Comparison of ENCODE assay signal across 8 mouse cellular contexts in genomic region chr7:98655681-98656530, GRCm38 (mm10). TPM values are rescaled to one million over a fixed set of nuclear protein-coding genes. Genes with fewer than 3 reads are reported as not detected.
DNase-seq lines count a peak whose midpoint lies in the region; ATAC-seq and TF ChIP-seq lines count a peak whose summit lies in the region.

No protein-coding gene starts in this region.

- peaks cover 20% of the 10 kb centered on the region for H3K36me3 ChIP-seq in embryonic facial prominence, embryonic 12.5 days
- no peaks in the 10 kb centered on the region for H3K36me3 ChIP-seq in kidney, adult 2 months (ENCODE audit: control insufficient read depth, insufficient read depth, low read length)
- H3K36me3 ChIP-seq in limb, embryonic 11.5 days (ENCODE audit: control insufficient read depth, insufficient read depth, low read length), result no peaks in the 10 kb centered on the region
- peaks cover 11% of the 10 kb centered on the region for H3K36me3 ChIP-seq in midbrain, embryonic 13.5 days

- TF ChIP-seq POLR2A in kidney, adult 2 months (IDR thresholded peaks at IDR 0.05; ENCODE audit: low read depth, low read length), result no peak

- H3K27ac ChIP-seq in embryonic facial prominence, embryonic 12.5 days, result peak overlapping the region; percentile 96
- peak overlapping the region; percentile 63 for H3K27ac ChIP-seq in kidney, adult 2 months (ENCODE audit: insufficient read depth, low read depth, low read length)
- H3K27ac ChIP-seq in limb, embryonic 11.5 days (replicated peaks; ENCODE audit: low read depth, low read length), result peak overlapping the region; percentile 76
- peak overlapping the region; percentile 96 for H3K27ac ChIP-seq in midbrain, embryonic 13.5 days

- 1% methylated on average over 71 of the region's 74 CpGs for WGBS in embryonic facial prominence, embryonic 12.5 days
- WGBS in kidney, adult 2 months, result under 1% methylated on average over 74 of the region's 74 CpGs
- WGBS in limb, embryonic 11.5 days, result under 1% methylated on average over 73 of the region's 74 CpGs
- WGBS in midbrain, embryonic 13.5 days, result 1% methylated on average over 53 of the region's 74 CpGs

- peak; percentile 74 for ATAC-seq in embryonic facial prominence, embryonic 12.5 days (ENCODE audit: insufficient number of reproducible peaks, insufficient read depth, low FRiP score, low TSS enrichment)
- ATAC-seq in limb, embryonic 11.5 days (ENCODE audit: insufficient number of reproducible peaks, low FRiP score, low TSS enrichment, low read depth), result peak; percentile 53
- peak; percentile 87 for ATAC-seq in midbrain, embryonic 13.5 days

- TF ChIP-seq CTCF in kidney, adult 2 months (conservative IDR thresholded peaks at IDR 0.05; ENCODE audit: insufficient read depth, insufficient read length, low read depth, low read length), result 0 out of 2 replicates have a peak, but pooled peaks have one; percentile 13

- H3K27me3 ChIP-seq in embryonic facial prominence, embryonic 12.5 days, result no peaks in the 10 kb centered on the region
- no peaks in the 10 kb centered on the region for H3K27me3 ChIP-seq in kidney, adult 2 months (replicated peaks; ENCODE audit: control insufficient read depth, insufficient read depth, low read length)
- no peaks in the 10 kb centered on the region for H3K27me3 ChIP-seq in limb, embryonic 11.5 days (ENCODE audit: control insufficient read depth, insufficient read depth, low read length)
- H3K27me3 ChIP-seq in midbrain, embryonic 13.5 days, result no peaks in the 10 kb centered on the region

- DNase-seq in 3T3-L1 (ENCODE audit: low read depth, low spot score), result peak; percentile 85
- DNase-seq in adrenal gland, postnatal 36 days, result peak; percentile 87
- peak; percentile 83 to 88 for DNase-seq in heart, adult 18-20 months
- DNase-seq in kidney, adult 2 months, result peak; percentile 84
- peak; percentile 80 for DNase-seq in limb, embryonic 11.5 days (ENCODE audit: low spot score)
- DNase-seq in spleen, adult 12 weeks (ENCODE audit: low spot score), result peak; percentile 72

- H3K4me3 ChIP-seq in embryonic facial prominence, embryonic 12.5 days, result peak overlapping the region; percentile 95
- peak overlapping the region; percentile 72 for H3K4me3 ChIP-seq in kidney, adult 2 months (ENCODE audit: insufficient read depth, low read depth, low read length)
- peak overlapping the region; percentile 87 for H3K4me3 ChIP-seq in limb, embryonic 11.5 days (ENCODE audit: low read depth, low read length)
- peak overlapping the region; percentile 86 for H3K4me3 ChIP-seq in midbrain, embryonic 13.5 days (replicated peaks)

- peak overlapping the region; percentile 67 for H3K4me2 ChIP-seq in embryonic facial prominence, embryonic 12.5 days (replicated peaks)
- peak overlapping the region; percentile 56 for H3K4me2 ChIP-seq in limb, embryonic 11.5 days (ENCODE audit: low read depth, severe bottlenecking)
- H3K4me2 ChIP-seq in midbrain, embryonic 13.5 days (replicated peaks), result peak overlapping the region; percentile 77

- no peaks in the 10 kb centered on the region for H3K9me3 ChIP-seq in embryonic facial prominence, embryonic 12.5 days
- H3K9me3 ChIP-seq in limb, embryonic 11.5 days (ENCODE audit: control insufficient read depth, low read length), result no peaks in the 10 kb centered on the region
- H3K9me3 ChIP-seq in midbrain, embryonic 13.5 days, result no peaks in the 10 kb centered on the region

- peak overlapping the region; percentile 78 for H3K9ac ChIP-seq in embryonic facial prominence, embryonic 12.5 days
- peak overlapping the region; percentile 86 for H3K9ac ChIP-seq in limb, embryonic 11.5 days (ENCODE audit: low read length)
- H3K9ac ChIP-seq in midbrain, embryonic 13.5 days (replicated peaks), result peak overlapping the region; percentile 89

- H3K4me1 ChIP-seq in embryonic facial prominence, embryonic 12.5 days, result peaks cover 18% of the 10 kb centered on the region; the same call in 1 of the 2 replicates
- H3K4me1 ChIP-seq in kidney, adult 2 months (ENCODE audit: control insufficient read depth, insufficient read depth, low read length), result no peaks in the 10 kb centered on the region; the same call in 1 of the 2 replicates
- H3K4me1 ChIP-seq in limb, embryonic 11.5 days (ENCODE audit: control insufficient read depth, insufficient read depth, low read length), result peaks cover 5% of the 10 kb centered on the region; the same call in 1 of the 2 replicates
- peaks cover 44% of the 10 kb centered on the region for H3K4me1 ChIP-seq in midbrain, embryonic 13.5 days (replicated peaks)

RNA-seq across cellular contexts. Expression of gene Emsy, which starts 0.7 kb away (rescaled TPM):
- 10 to 100 TPM; 31.3 to 36.4 TPM for total RNA-seq in adrenal gland, postnatal 36 days (2021)
- 32.6 and 35.2 TPM in 2 replicates for polyA plus RNA-seq in embryonic facial prominence, embryonic 12.5 days (2016; fragmentation: Nextera tagmentation; extraction: Ambion mirVana)
- 10 to 100 TPM; 16.7 to 23.8 TPM for total RNA-seq in heart, adult 18-20 months (2021)
- polyA plus RNA-seq in kidney, adult 2 months (2012; rRNA removed), result 17.3 and 20.9 TPM in 2 replicates
- 64.3 and 72.9 TPM in 2 replicates for polyA plus RNA-seq in limb, embryonic 11.5 days (2014; fragmentation: Nextera tagmentation; extraction: Ambion mirVana)
- polyA plus RNA-seq in midbrain, embryonic 13.5 days (2015; fragmentation: Nextera tagmentation; extraction: Ambion mirVana), result 42.1 and 45.2 TPM in 2 replicates

RNA-seq across cellular contexts. Expression of gene Thap12, which starts 47.0 kb away (rescaled TPM):
- 10 to 100 TPM; 67.2 to 72.9 TPM for total RNA-seq in adrenal gland, postnatal 36 days (2021)
- polyA plus RNA-seq in embryonic facial prominence, embryonic 12.5 days (2016; fragmentation: Nextera tagmentation; extraction: Ambion mirVana), result 77.9 and 89.2 TPM in 2 replicates
- total RNA-seq in heart, adult 18-20 months (2021), result 10 to 100 TPM; 77.9 to 83.9 TPM
- 12.3 and 13.3 TPM in 2 replicates for polyA plus RNA-seq in kidney, adult 2 months (2012; rRNA removed)
- polyA plus RNA-seq in limb, embryonic 11.5 days (2014; fragmentation: Nextera tagmentation; extraction: Ambion mirVana), result 78.3 and 87.2 TPM in 2 replicates
- polyA plus RNA-seq in midbrain, embryonic 13.5 days (2015; fragmentation: Nextera tagmentation; extraction: Ambion mirVana), result 48.9 and 52.2 TPM in 2 replicates

Comparison
In these comparisons a context has a peak if more than half of its experiments do, and no peak if none do; other contexts are left out.
1. Peak in every context shown above with its lines: DNase-seq, ATAC-seq, H3K4me3 ChIP-seq and H3K27ac ChIP-seq.